Mouse (Mus musculus) macrophage (primary cell): ENCODE measurements around the gene Klrg1. TPM values are rescaled to one million over a fixed set of nuclear protein-coding genes. Genes with fewer than 3 reads are reported as not detected.

ENCODE experiments used
- H3K27ac ChIP-seq: fragments of 350-480 bp; formaldehyde crosslinking; 2 replicates; pipeline ENCODE4 v1.9.0; 2021
- H3K36me3 ChIP-seq: fragments of 350-480 bp; formaldehyde crosslinking; 2 replicates; pipeline ENCODE4 v1.9.0; 2021; ENCODE audit errors: inconsistent target
- H3K4me3 ChIP-seq: fragments of 350-480 bp; formaldehyde crosslinking; 2 replicates; pipeline ENCODE4 v1.9.0; 2021; ENCODE audit errors: inconsistent target
- H3K79me2 ChIP-seq: fragments of 350-480 bp; formaldehyde crosslinking; 2 replicates; pipeline ENCODE4 v1.9.0; 2021; ENCODE audit errors: inconsistent target
- WGBS: methylation state at CpG from one replicate; pipeline ENCODE4 v1.1.7; 2026; ENCODE audit warnings: inconsistent platforms; ENCODE audit not compliant: missing documents; 5-methylcytosine and 5-hydroxymethylcytosine counted together
- polyA plus RNA-seq: library from polyadenylated mRNA; stranded (reverse); fragments of 250-400 nt; gene quantifications from 3 replicates; pipeline ENCODE4 v1.2.4, GENCODE M21; 2018; ENCODE audit warnings: inconsistent platforms

Klrg1 gene
- polyA plus RNA-seq, 1 experiment from 2014 or later, result not detected

DNA sequence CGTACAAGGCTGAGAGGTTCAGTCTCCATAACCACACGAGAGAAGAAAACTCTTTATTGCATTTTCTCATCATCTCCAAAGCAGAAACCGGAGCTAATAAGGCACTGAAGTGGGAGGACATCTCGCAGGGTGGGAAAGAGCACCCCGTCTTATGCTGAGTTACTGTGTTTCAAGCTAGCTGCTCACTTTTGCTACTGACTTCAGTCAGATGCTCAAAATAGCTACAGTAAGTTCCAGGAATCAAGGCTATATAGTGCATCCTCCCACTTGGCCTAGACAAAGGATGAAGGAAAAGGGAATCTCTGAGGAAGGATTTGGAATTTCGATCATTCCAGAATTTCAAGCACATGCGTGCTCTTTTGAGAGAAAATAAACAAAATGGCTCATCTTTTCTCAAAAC lies 6.1 kb downstream of the Klrg1 start:
- H3K4me3 ChIP-seq, result no peak overlapping the region
- 95% methylated on average over 7 of the region's 7 CpGs for WGBS
- no peak overlapping the region for H3K27ac ChIP-seq
- H3K79me2 ChIP-seq, result no peaks in the 10 kb centered on the region
- no peaks in the 10 kb centered on the region for H3K36me3 ChIP-seq

GRCm38 (mm10) chr6:122274546-122274945 lies 8.1 kb downstream of the Klrg1 start:
- 55% methylated on average over 5 of the region's 5 CpGs for WGBS
- no peak overlapping the region for H3K4me3 ChIP-seq
- H3K36me3 ChIP-seq, result no peaks in the 10 kb centered on the region
- H3K79me2 ChIP-seq, result no peaks in the 10 kb centered on the region
- H3K27ac ChIP-seq, result no peak overlapping the region

DNA sequence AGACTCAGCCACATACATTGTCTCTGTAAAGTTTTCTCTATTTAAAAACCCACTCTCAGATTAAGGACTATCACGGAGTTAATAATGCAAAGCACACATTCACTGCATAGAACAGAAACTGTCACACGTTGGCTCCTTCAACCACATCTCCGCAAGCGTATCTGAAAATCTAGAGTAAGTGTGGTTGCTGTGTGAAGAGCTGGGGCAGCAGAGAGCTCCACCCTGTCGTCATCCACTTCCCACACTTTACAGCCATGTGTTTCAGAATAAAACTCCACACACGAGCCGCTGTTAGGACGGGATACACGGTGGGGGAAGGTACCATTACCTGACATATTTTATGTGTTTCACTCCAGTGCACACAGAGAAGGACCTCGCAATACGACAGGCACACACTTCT lies 12.5 kb downstream of the Klrg1 start:
- no peaks in the 10 kb centered on the region for H3K36me3 ChIP-seq
- H3K79me2 ChIP-seq, result no peaks in the 10 kb centered on the region
- H3K27ac ChIP-seq, result no peak overlapping the region
- 84% methylated on average over 11 of the region's 11 CpGs for WGBS
- H3K4me3 ChIP-seq, result no peak overlapping the region

GRCm38 (mm10) chr6:122269170-122269569 lies 13.5 kb downstream of the Klrg1 start:
- WGBS, result 91% methylated on average over 4 of the region's 4 CpGs

GRCm38 (mm10) chr6:122268561-122268960 lies 14.1 kb downstream of the Klrg1 start:
- H3K36me3 ChIP-seq, result no peaks in the 10 kb centered on the region
- 74% methylated on average over 3 of the region's 3 CpGs for WGBS
- no peaks in the 10 kb centered on the region for H3K79me2 ChIP-seq
- no peak overlapping the region for H3K27ac ChIP-seq
- no peak overlapping the region for H3K4me3 ChIP-seq

More at GRCm38 (mm10) chr6:122269170-122269569, 13.5 kb downstream of the Klrg1 start:
- Histone ChIP-seq H3K4me3 (no peak overlapping the region), H3K27ac (no peak overlapping the region), H3K36me3 (no peaks in the 10 kb centered on the region), H3K79me2 (no peaks in the 10 kb centered on the region)

GRCm38 (mm10) chr6:122262543-122262942 lies 20.1 kb downstream of the Klrg1 start:
- no peak overlapping the region for H3K27ac ChIP-seq
- H3K36me3 ChIP-seq, result no peaks in the 10 kb centered on the region
- WGBS, result 81% methylated on average over 5 of the region's 8 CpGs
- H3K4me3 ChIP-seq, result no peak overlapping the region
- no peaks in the 10 kb centered on the region for H3K79me2 ChIP-seq

GRCm38 (mm10) chr6:122252146-122252545 lies 30.5 kb downstream of the Klrg1 start:
- H3K36me3 ChIP-seq, result no peaks in the 10 kb centered on the region
- no peak overlapping the region for H3K4me3 ChIP-seq
- no peak overlapping the region for H3K27ac ChIP-seq
- H3K79me2 ChIP-seq, result no peaks in the 10 kb centered on the region
- 63% methylated on average over 1 of the region's 1 CpGs for WGBS

- no peak overlapping the region for H3K4me3 ChIP-seq
- H3K79me2 ChIP-seq, result no peaks in the 10 kb centered on the region
- 28% methylated on average over 4 of the region's 4 CpGs for WGBS
- no peak overlapping the region for H3K27ac ChIP-seq
- H3K36me3 ChIP-seq, result no peaks in the 10 kb centered on the region
Measured at GRCm38 (mm10) chr6:122250033-122250432, 32.6 kb downstream of the Klrg1 start.

Other genes starting within 250 kb of the Klrg1 start
- gene M6pr, start 25.8 kb upstream of the Klrg1 start, polyA plus RNA-seq, result 282 to 386 TPM (median 335 TPM) in 3 replicates
- 2.5 to 4.7 TPM (median 4.1 TPM) in 3 replicates for gene Phc1, start 57.7 kb upstream of the Klrg1 start, polyA plus RNA-seq
- not detected in 3 replicates for gene Rimklb, start 215.9 kb upstream of the Klrg1 start, polyA plus RNA-seq
- gene Mfap5, start 223.0 kb upstream of the Klrg1 start, polyA plus RNA-seq, result not detected in 3 replicates